19 mouse cellular contexts compared by ENCODE assay signal in genomic region chr17:10496066-10496465, GRCm38 (mm10).
DNase-seq lines count a peak whose midpoint lies in the region; ATAC-seq and TF ChIP-seq lines count a peak whose summit lies in the region.
"Had no signal": no experiment of that assay in that cellular context is flagged by ENCODE, and none has a peak within 500 bp of the region (broad histone marks: within the 10 kb centered on the region; RNA-seq: fewer than 3 reads in every experiment).

No protein-coding gene starts in this region.

- H3K36me3 ChIP-seq in midbrain, embryonic 10.5 days = no peaks in the 10 kb centered on the region
- no peaks in the 10 kb centered on the region for H3K36me3 ChIP-seq in midbrain, embryonic 14.5 days (ENCODE audit: control insufficient read depth, insufficient read depth, low read length)
- H3K36me3 ChIP-seq: embryonic facial prominence, embryonic 15.5 days; forebrain, embryonic 10.5 days; liver, embryonic 12.5 days; midbrain, embryonic 15.5 days had no signal

- DNase-seq in adrenal gland, postnatal 14 days = peak; percentile 35
- no peak for DNase-seq in adrenal gland, postnatal 25 days
- no peak for DNase-seq in left cerebral cortex, adult 2 months (ENCODE audit: extremely low spot score in 1 of 2, low spot score in 2 of 2)
- no peak for DNase-seq in left cerebral cortex, postnatal 10 days (ENCODE audit: extremely low spot score in 1 of 2, low spot score in 2 of 2)
- DNase-seq in midbrain, embryonic 10.5 days (ENCODE audit: low spot score) = no peak
- no peak for DNase-seq in midbrain, embryonic 14.5 days
- no peak for DNase-seq in kidney, postnatal 10 days
- DNase-seq in B cell, adult 2 months = no peak
- DNase-seq: cerebellum, adult 8-10 months; gastrocnemius, postnatal 10 days; kidney, adult 18-20 months; kidney, postnatal 14 days; thymus, adult 18-20 months had no signal

- 89% methylated on average over 8 of the region's 8 CpGs for whole genome bisulfite sequencing in midbrain, embryonic 10.5 days
- 84% methylated on average over 8 of the region's 8 CpGs for WGBS in midbrain, embryonic 14.5 days

- ATAC-seq in midbrain, embryonic 14.5 days (ENCODE audit: low FRiP score, low TSS enrichment) = no peak
- ATAC-seq: activated CD4-positive, CD25-positive, alpha-beta regulatory T cell, adult 4 months; liver, embryonic 12.5 days; midbrain, embryonic 15.5 days had no signal

- TF ChIP-seq CTCF in left cerebral cortex, adult 2 months (IDR thresholded peaks at IDR 0.05) = no peak

- intact Hi-C loops in left cerebral cortex, adult 2 months (cut with DNase I) = loop anchor here (10.0 kb wide), 4 partner anchors 249 to 1331 kb away; no protein-coding TSS in a partner anchor
- intact Hi-C loops in left cerebral cortex, postnatal 10 days (cut with DNase I) = loop anchor here (5.0 kb wide), 1 partner anchor 739 kb away; no protein-coding TSS in a partner anchor

- H3K27me3 ChIP-seq in midbrain, embryonic 10.5 days (ENCODE audit: low read depth, poor library complexity, severe bottlenecking) = no peaks in the 10 kb centered on the region
- H3K27me3 ChIP-seq in midbrain, embryonic 14.5 days (ENCODE audit: control insufficient read depth, insufficient read depth, low read length) = no peaks in the 10 kb centered on the region
- H3K27me3 ChIP-seq: embryonic facial prominence, embryonic 15.5 days; liver, embryonic 12.5 days; midbrain, embryonic 15.5 days had no signal

- no peak overlapping the region for H3K9ac ChIP-seq in midbrain, embryonic 14.5 days (replicated peaks; ENCODE audit: low read length)
- H3K9ac ChIP-seq: embryonic facial prominence, embryonic 15.5 days; liver, embryonic 12.5 days; midbrain, embryonic 15.5 days had no signal

- no peak overlapping the region for H3K4me2 ChIP-seq in midbrain, embryonic 14.5 days (ENCODE audit: low read length)
- H3K4me2 ChIP-seq: embryonic facial prominence, embryonic 15.5 days; heart, embryonic 11.5 days; liver, embryonic 12.5 days; midbrain, embryonic 15.5 days had no signal

- H3K27ac ChIP-seq in left cerebral cortex, adult 2 months = peak overlapping the region; percentile 51; the same call in 1 of the 2 replicates
- peak overlapping the region; percentile 73 for H3K27ac ChIP-seq in midbrain, embryonic 10.5 days (replicated peaks)
- no peak overlapping the region for H3K27ac ChIP-seq in midbrain, embryonic 14.5 days (replicated peaks; ENCODE audit: low read depth, low read length)
- H3K27ac ChIP-seq: embryonic facial prominence, embryonic 15.5 days; liver, embryonic 12.5 days; midbrain, embryonic 15.5 days had no signal

- H3K9me3 ChIP-seq in midbrain, embryonic 10.5 days (replicated peaks) = no peaks in the 10 kb centered on the region
- H3K9me3 ChIP-seq in midbrain, embryonic 14.5 days (ENCODE audit: control insufficient read depth, low read length) = no peaks in the 10 kb centered on the region
- H3K9me3 ChIP-seq: embryonic facial prominence, embryonic 15.5 days; forebrain, embryonic 10.5 days; liver, embryonic 12.5 days; midbrain, embryonic 15.5 days had no signal

- peaks cover 52% of the 10 kb centered on the region for H3K4me1 ChIP-seq in midbrain, embryonic 10.5 days
- H3K4me1 ChIP-seq in midbrain, embryonic 14.5 days (ENCODE audit: control insufficient read depth, insufficient read depth, low read length) = peaks cover 16% of the 10 kb centered on the region; the same call in 1 of the 2 replicates
- H3K4me1 ChIP-seq: liver, embryonic 12.5 days had no signal

- H3K4me3 ChIP-seq in left cerebral cortex, adult 2 months = no peak overlapping the region
- H3K4me3 ChIP-seq in midbrain, embryonic 10.5 days = no peak overlapping the region
- no peak overlapping the region for H3K4me3 ChIP-seq in midbrain, embryonic 14.5 days (replicated peaks; ENCODE audit: low read depth, low read length)
- H3K4me3 ChIP-seq: embryonic facial prominence, embryonic 15.5 days; forebrain, embryonic 10.5 days; liver, embryonic 12.5 days; midbrain, embryonic 15.5 days had no signal
